Mouse (Mus musculus) kidney, postnatal 14 days (tissue): Measurements from ENCODE around the gene Gm10300.

Source experiments
- DNase-seq: peaks from one replicate; pipeline ENCODE4 v3.0.0; 2022; ENCODE audit warnings: mixed read lengths

Gm10300 gene

GRCm38 (mm10) chr4:132079555-132080275, 5.2 kb downstream of the Gm10300 start:
- peak; percentile 79 for DNase-seq

- no peak for DNase-seq
Measured at GRCm38 (mm10) chr4:132080492-132080983, 6.0 kb downstream of the Gm10300 start.

- DNase-seq = no peak
Measured at GRCm38 (mm10) chr4:132085114-132085513, 10.6 kb downstream of the Gm10300 start.

GRCm38 (mm10) chr4:132088921-132089320, 14.4 kb downstream of the Gm10300 start:
- DNase-seq = peak; percentile 71

- no peak for DNase-seq
Measured at GRCm38 (mm10) chr4:132093136-132093535, 18.6 kb downstream of the Gm10300 start.

GRCm38 (mm10) chr4:132093928-132094327, 19.4 kb downstream of the Gm10300 start:
- no peak for DNase-seq

- DNase-seq = no peak
Measured at GRCm38 (mm10) chr4:132095043-132095442, 20.5 kb downstream of the Gm10300 start.

GRCm38 (mm10) chr4:132099548-132099947, 25.1 kb downstream of the Gm10300 start:
- DNase-seq = no peak

- DNase-seq = no peak
Measured at GRCm38 (mm10) chr4:132101152-132101551, 26.7 kb downstream of the Gm10300 start.

- DNase-seq = no peak
Measured at GRCm38 (mm10) chr4:132108221-132108620, 33.7 kb downstream of the Gm10300 start.

GRCm38 (mm10) chr4:132111227-132111626, 36.7 kb downstream of the Gm10300 start:
- DNase-seq = no peak

GRCm38 (mm10) chr4:132113411-132114095, 39.1 kb downstream of the Gm10300 start:
- no peak for DNase-seq

GRCm38 (mm10) chr4:132116315-132116714, 41.8 kb downstream of the Gm10300 start:
- no peak for DNase-seq

GRCm38 (mm10) chr4:132119566-132119965, 45.1 kb downstream of the Gm10300 start:
- no peak for DNase-seq

GRCm38 (mm10) chr4:132121674-132122073, 47.2 kb downstream of the Gm10300 start:
- no peak for DNase-seq

- no peak for DNase-seq
Measured at GRCm38 (mm10) chr4:132123166-132123565, 48.7 kb downstream of the Gm10300 start.
